Mouse (Mus musculus) lung, postnatal 0 days (tissue): ENCODE data around the gene Glb1l3.

Experiments used
- CTCF ChIP-seq: IDR thresholded peaks from 2 replicates; pipeline ENCODE4 v1.5.1; 2016; ENCODE audit warnings: antibody characterized with exemption, mild to moderate bottlenecking
- EP300 ChIP-seq: IDR thresholded peaks from 2 replicates; pipeline ENCODE4 v1.6.1; 2016; ENCODE audit warnings: antibody characterized with exemption, mild to moderate bottlenecking, control low read depth

GRCm38 (mm10) chr9:26819942-26820341, 40.7 kb downstream of the Glb1l3 start:
- TF ChIP-seq CTCF (no peak), EP300 (no peak)
